Mouse (Mus musculus): ENCODE measurements around the gene Hist1h4b.

Hist1h4b gene

GRCm38 (mm10) chr13:23740910-23741309, 15.9 kb upstream of the Hist1h4b start:
- DNase-seq: no peak

- DNase-seq: no peak
Observed at GRCm38 (mm10) chr13:23742007-23742406, 14.8 kb upstream of the Hist1h4b start.

- no peak for DNase-seq
Observed at GRCm38 (mm10) chr13:23743215-23743614, 13.6 kb upstream of the Hist1h4b start.

GRCm38 (mm10) chr13:23743963-23744362, 12.8 kb upstream of the Hist1h4b start:
- no peak for DNase-seq

- no peak for DNase-seq
Observed at GRCm38 (mm10) chr13:23744421-23745380, 12.1 kb upstream of the Hist1h4b start.

- peak; percentile 92 for DNase-seq
Observed at GRCm38 (mm10) chr13:23745381-23746161, 11.2 kb upstream of the Hist1h4b start, which contains the start of gene Hist1h3c. Gene Hist1h3c, minus strand, starts transcription at chr13:23745602.

GRCm38 (mm10) chr13:23746201-23747080, 10.4 kb upstream of the Hist1h4b start, which contains the start of gene Hist1h2bb:
Gene Hist1h2bb, plus strand, starts transcription at chr13:23746734.
- DNase-seq: peak; percentile 70

GRCm38 (mm10) chr13:23747081-23747891, 9.5 kb upstream of the Hist1h4b start:
- no peak for DNase-seq

- no peak for DNase-seq
Observed at GRCm38 (mm10) chr13:23747892-23748288, 8.9 kb upstream of the Hist1h4b start.

- DNase-seq: no peak
Observed at GRCm38 (mm10) chr13:23749563-23750121, 7.2 kb upstream of the Hist1h4b start.

GRCm38 (mm10) chr13:23750839-23751477, 5.9 kb upstream of the Hist1h4b start, which contains the start of gene Hist1h2ab:
Gene Hist1h2ab, plus strand, starts transcription at chr13:23751126.
- DNase-seq: peak; percentile 45

GRCm38 (mm10) chr13:23751478-23751956, 5.3 kb upstream of the Hist1h4b start:
- no peak for DNase-seq

- peak; percentile 95 for DNase-seq
Observed at GRCm38 (mm10) chr13:23752067-23752741, 4.6 kb upstream of the Hist1h4b start, which contains the start of gene Hist1h3b. Gene Hist1h3b, plus strand, starts transcription at chr13:23752267.

- no peak for DNase-seq
Observed at GRCm38 (mm10) chr13:23752742-23753172, 4.1 kb upstream of the Hist1h4b start.

- no peak for DNase-seq
Observed at GRCm38 (mm10) chr13:23753314-23754078, 3.3 kb upstream of the Hist1h4b start.

GRCm38 (mm10) chr13:23755000-23755399, 1.8 kb upstream of the Hist1h4b start:
- DNase-seq: no peak

GRCm38 (mm10) chr13:23757211-23757773, 479 bp downstream of the Hist1h4b start:
- no peak for DNase-seq

- DNase-seq: no peak
Observed at GRCm38 (mm10) chr13:23757921-23758320, 1.1 kb downstream of the Hist1h4b start.

Measured in kidney, postnatal 10 days (tissue).